Mouse (Mus musculus) hematopoietic stem cell, adult 5-6 weeks (primary cell): ENCODE measurements at regions not wholly inside any gene's neighbourhood (a gene's known extent, or its start where the extent isn't known, plus 50 kb on each side); places are given as distances from the start of the nearest gene placed in this dataset.

Experiments
- ATAC-seq, 2 experiments: fragments of 125-278 bp in 1 of 2; replicated peaks in 1 of 2; 2 replicates each; pipeline ENCODE4 v1.8.0; 2016 to 2017; ENCODE audit warnings: inconsistent platforms in 2 of 2, mild to moderate bottlenecking in 2 of 2, moderate number of reproducible peaks in 2 of 2, low read depth in 1 of 2, moderate TSS enrichment in 1 of 2; ENCODE audit not compliant: low FRiP score in 2 of 2, poor library complexity in 2 of 2, severe bottlenecking in 2 of 2, insufficient read depth in 1 of 2, low TSS enrichment in 1 of 2

DNA sequence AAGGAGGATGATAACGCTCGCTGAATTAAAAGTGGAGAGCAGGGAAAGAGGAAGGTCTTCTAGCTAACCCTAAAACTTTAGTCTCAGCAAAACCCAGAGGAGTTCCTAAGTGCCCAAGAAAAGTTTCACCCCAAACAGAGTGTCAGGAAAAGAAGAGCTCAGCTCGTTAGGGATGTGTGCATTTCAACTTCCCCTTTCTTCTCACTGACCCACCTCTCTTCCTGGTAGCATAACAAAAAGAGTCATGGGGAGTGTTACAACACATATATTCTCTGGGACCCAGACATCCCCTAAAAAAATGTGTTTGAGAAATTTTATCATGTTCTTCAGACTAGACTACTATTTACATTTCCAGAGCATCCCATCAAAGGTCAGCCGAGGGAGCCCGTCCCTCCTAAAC lies 432.6 kb downstream of the Mctp2 start:
- peak in 1 of 2 experiments; percentile 58; a peak in 2 of 4 replicates for ATAC-seq

- ATAC-seq, result no peak
These were observed 433.5 kb downstream of the Mctp2 start for GRCm38 (mm10) chr7:71872912-71873311.

- peak; percentile 77 to 82; a peak in 3 of 4 replicates for ATAC-seq
These were observed 439.3 kb downstream of the Mctp2 start for GRCm38 (mm10) chr7:71867090-71867489.

- ATAC-seq, result no peak
These were observed 440.8 kb downstream of the Mctp2 start for GRCm38 (mm10) chr7:71865371-71866166.

GRCm38 (mm10) chr7:71852864-71853263 lies 453.5 kb downstream of the Mctp2 start:
- ATAC-seq, result no peak

DNA sequence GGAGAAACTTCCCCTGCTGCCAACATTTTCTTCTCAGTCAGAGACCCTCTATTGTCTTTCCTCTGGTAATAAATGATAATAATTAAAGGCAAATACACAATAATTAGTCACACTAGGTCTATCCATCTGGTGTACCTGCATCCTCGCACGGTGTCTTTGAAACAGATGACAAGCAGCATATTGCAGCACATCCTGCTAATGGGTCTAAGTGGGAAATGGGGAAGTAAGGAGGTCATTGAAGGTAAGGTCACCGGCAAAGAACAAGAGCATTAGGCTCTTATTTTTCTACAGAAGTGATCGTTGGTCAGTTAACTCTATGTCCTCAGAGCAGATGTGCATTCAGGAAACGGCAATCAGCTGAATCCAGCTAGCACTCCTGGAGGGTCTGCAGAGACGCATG lies 457.2 kb downstream of the Mctp2 start:
- ATAC-seq, result no peak

- ATAC-seq, result no peak
These were observed 468.6 kb downstream of the Mctp2 start for GRCm38 (mm10) chr7:71837845-71838244.

GRCm38 (mm10) chr7:71831790-71832525 lies 474.4 kb downstream of the Mctp2 start:
- peak in 1 of 2 experiments; percentile 69; a peak in 2 of 4 replicates for ATAC-seq

DNA sequence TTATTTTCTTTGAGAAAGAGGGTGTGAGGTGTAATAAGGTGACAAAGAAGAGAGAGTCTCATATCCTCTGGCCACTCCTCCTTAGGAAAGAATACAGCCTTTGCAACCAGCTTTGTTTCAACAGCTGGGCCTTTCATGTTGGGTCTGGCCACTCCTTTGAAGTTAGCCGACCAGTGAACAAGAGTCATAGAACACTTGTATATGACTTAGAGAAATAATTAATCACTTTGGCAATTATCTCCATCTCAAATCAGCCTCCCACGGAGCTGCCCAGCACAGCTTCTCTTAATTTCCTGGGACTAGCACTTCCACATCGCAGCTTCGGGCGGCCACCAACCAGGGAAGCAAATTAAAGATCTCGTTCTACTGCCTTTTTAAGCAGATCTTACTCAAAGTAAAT lies 476.8 kb downstream of the Mctp2 start:
- no peak for ATAC-seq

DNA sequence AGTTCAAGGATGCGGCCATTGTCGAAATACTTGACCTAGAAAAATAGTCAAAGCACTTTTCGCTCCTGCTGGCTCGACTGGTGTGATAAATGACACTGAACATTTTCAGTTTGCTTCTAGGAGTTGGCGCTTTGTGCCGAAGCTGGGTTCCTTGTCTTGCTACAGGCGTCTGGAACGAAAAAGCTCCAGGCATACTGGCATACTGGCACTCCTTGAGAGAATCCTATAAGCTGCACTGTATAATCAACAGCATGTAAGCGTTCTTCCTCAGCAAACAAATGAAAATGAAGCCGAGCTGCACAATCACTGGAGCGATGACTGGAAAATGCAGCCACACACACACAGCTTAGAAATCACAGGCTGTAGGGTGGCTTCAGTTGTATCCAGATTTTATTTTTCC lies 464.9 kb upstream of the Gm10295 start:
- no peak for ATAC-seq

DNA sequence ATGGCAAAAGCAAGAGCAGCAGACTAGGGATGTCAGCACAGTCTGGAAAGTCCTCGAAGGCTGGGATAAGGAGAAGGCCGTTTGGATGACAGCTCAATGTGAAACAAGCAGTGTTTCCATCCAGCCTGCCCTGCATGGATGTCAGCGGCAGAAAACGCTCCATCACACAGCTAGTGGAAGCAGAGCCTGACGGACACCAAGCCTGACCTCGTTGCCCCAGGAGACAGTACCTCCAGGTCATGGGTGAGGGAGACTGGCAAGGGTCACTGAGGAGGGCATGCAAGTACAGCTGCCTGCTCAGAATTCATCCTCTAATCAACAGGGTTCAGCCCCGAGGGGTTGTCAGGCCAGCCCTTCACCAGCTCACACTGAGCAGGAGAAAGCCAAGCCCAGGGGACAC lies 442.9 kb upstream of the Gm10295 start:
- ATAC-seq, result no peak

GRCm38 (mm10) chr7:71788401-71788800 lies 437.1 kb upstream of the Gm10295 start:
- ATAC-seq, result no peak

GRCm38 (mm10) chr7:71782496-71782895 lies 431.2 kb upstream of the Gm10295 start:
- ATAC-seq, result no peak

DNA sequence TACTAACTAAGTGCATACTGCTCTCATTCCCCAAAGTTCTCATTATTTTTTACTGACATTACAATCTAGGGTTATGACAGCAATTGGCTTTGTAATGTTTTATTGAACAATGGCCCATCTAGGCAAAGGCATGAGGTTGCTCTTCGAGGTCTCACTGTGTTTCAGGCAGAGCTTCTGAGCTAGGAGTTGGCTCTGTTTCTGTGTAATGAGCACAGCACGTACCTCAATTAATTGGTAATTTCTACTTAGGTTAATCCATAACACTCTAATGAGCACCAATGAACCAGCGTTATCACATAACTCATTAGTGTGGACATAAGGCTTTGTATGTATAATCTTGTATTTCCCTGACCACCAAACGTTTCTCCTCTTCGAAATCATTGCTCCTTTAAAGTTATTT lies 398.6 kb upstream of the Gm10295 start:
- ATAC-seq, result no peak

GRCm38 (mm10) chr7:71746118-71746897 lies 395.0 kb upstream of the Gm10295 start:
- ATAC-seq, result no peak

DNA sequence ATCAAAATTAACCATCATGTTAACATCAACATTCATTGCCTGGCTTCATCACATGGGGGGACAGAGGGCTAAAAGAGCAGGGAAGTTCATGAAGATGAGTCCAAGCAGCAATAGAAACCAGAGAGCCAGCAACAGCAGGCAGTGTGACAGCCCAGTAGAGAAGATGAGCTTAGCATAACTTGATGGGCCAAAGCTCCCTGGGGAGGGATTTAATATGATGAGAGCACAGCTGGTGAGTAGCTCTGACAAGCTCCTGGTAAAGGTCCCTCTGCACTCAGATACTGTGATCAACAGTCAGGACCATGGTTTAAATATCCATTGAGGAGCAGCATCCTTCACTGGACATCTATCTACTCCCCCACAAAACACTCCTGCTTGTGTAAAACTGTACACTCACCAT lies 377.2 kb upstream of the Gm10295 start:
- ATAC-seq, result no peak

- no peak for ATAC-seq
These were observed 356.9 kb upstream of the Gm10295 start for GRCm38 (mm10) chr7:71708209-71708608.

- ATAC-seq, result no peak
These were observed 354.9 kb upstream of the Gm10295 start for GRCm38 (mm10) chr7:71706201-71706600.
